Mouse (Mus musculus) liver, embryonic 14.5 days (tissue): ENCODE data around the gene Rec114. TPM values are rescaled to one million over a fixed set of nuclear protein-coding genes. Genes with fewer than 3 reads are reported as not detected.

Source experiments
- ATAC-seq: fragments of 200-750 bp; cut with Nextera tagmentation; 2 replicates; pipeline ENCODE4 v1.8.0; 2017; ENCODE audit warnings: moderate number of reproducible peaks, mild to moderate bottlenecking, moderate library complexity; ENCODE audit not compliant: insufficient read depth
- DNase-seq, 3 experiments: peaks; one replicate each; pipeline ENCODE4 v3.0.0-alpha.2; 2012 to 2013; ENCODE audit warnings: low read depth in 3 of 3, low spot score in 3 of 3
- H3K27ac ChIP-seq: fragments of 300-500 bp; sonication (generic); 2 replicates; pipeline ENCODE4 v1.5.1; 2014; ENCODE audit warnings: moderate library complexity, mild to moderate bottlenecking, control low read depth, inconsistent platforms
- H3K27me3 ChIP-seq: fragments of 300-500 bp; sonication (generic); 2 replicates; pipeline ENCODE4 v1.6.1; 2014; ENCODE audit warnings: mild to moderate bottlenecking, low read length, moderate library complexity; ENCODE audit not compliant: control insufficient read depth, insufficient read depth
- H3K36me3 ChIP-seq: fragments of 300-500 bp; sonication (generic); replicated peaks from 2 replicates; pipeline ENCODE4 v1.6.1; 2014; ENCODE audit warnings: low read depth; ENCODE audit not compliant: control insufficient read depth, insufficient read depth
- H3K4me1 ChIP-seq, 2 experiments: fragments of 200-500 bp in 1 of 2; fragments of 300-500 bp in 1 of 2; sonication (generic) in 1 of 2; replicated peaks; 2 replicates each; pipeline ENCODE4 v1.6.1; 2012 to 2014; ENCODE audit warnings: antibody characterized with exemption in 1 of 2, inconsistent platforms in 1 of 2, low read length in 1 of 2; ENCODE audit not compliant: control insufficient read depth in 2 of 2, insufficient read depth in 2 of 2
- H3K4me2 ChIP-seq: fragments of 300-500 bp; sonication (generic); 2 replicates; pipeline ENCODE4 v1.6.1; 2014; ENCODE audit warnings: low read depth, mild to moderate bottlenecking, control low read depth, moderate library complexity
- H3K4me3 ChIP-seq, 2 experiments: fragments of 200-500 bp in 1 of 2; fragments of 300-500 bp in 1 of 2; sonication (generic) in 1 of 2; 2 replicates each; pipeline ENCODE4 v1.5.1; 2012 to 2014; ENCODE audit warnings: low read depth in 2 of 2, low read length in 2 of 2, mild to moderate bottlenecking in 2 of 2, control low read depth in 1 of 2, inconsistent platforms in 1 of 2, moderate library complexity in 1 of 2; ENCODE audit not compliant: insufficient read depth in 1 of 2
- H3K9ac ChIP-seq: fragments of 300-500 bp; sonication (generic); replicated peaks from 2 replicates; pipeline ENCODE4 v1.6.1; 2014; ENCODE audit warnings: mild to moderate bottlenecking, control low read depth, moderate library complexity
- H3K9me3 ChIP-seq: fragments of 300-500 bp; sonication (generic); 2 replicates; pipeline ENCODE4 v1.6.1; 2016; ENCODE audit warnings: low read length, mixed read lengths; ENCODE audit not compliant: control insufficient read depth
- CTCF ChIP-seq: IDR thresholded peaks from 2 replicates; pipeline ENCODE4 v1.5.1; 2016; ENCODE audit warnings: antibody characterized with exemption, low read depth, control low read depth
- EP300 ChIP-seq: IDR thresholded peaks from 2 replicates; pipeline ENCODE4 v1.6.1; 2016; ENCODE audit warnings: antibody characterized with exemption, low read depth
- WGBS: fragments of 180-500 bp; shearing (Covaris S2); extraction: QIAGEN DNeasy Blood & Tissue Kit; methylation state at CpG from one replicate; pipeline ENCODE4 v1.1.7; 2014; ENCODE audit not compliant: insufficient replicate concordance; 5-methylcytosine and 5-hydroxymethylcytosine counted together
- polyA plus RNA-seq, 2 experiments: library from polyadenylated mRNA; depleted of rRNA in 1 of 2; stranded (reverse) in 1 of 2; unstranded in 1 of 2; fragments of >200 nt; fragmentation: Nextera tagmentation in 1 of 2; extraction: Ambion mirVana in 1 of 2; gene quantifications; 2 replicates each; pipeline versions ENCODE4 v1.2.1 to v1.2.3; 2012 to 2014

The Rec114 gene
- polyA plus RNA-seq, 2 experiments: 16.3 to 40.3 TPM

GRCm38 (mm10) chr9:58720167-58720566 lies 23.6 kb downstream of the Rec114 start:
- DNase-seq: no peak
- H3K9me3 ChIP-seq: no peaks in the 10 kb centered on the region
- WGBS: 24% methylated on average over 4 of the region's 4 CpGs
- ATAC-seq: no peak
- no peak overlapping the region for H3K27ac ChIP-seq
- H3K4me3 ChIP-seq: no peak overlapping the region
- H3K9ac ChIP-seq: no peak overlapping the region
- no peaks in the 10 kb centered on the region for H3K36me3 ChIP-seq
- no peak overlapping the region for H3K4me2 ChIP-seq
- H3K4me1 ChIP-seq: peaks cover 20 to 34% of the 10 kb centered on the region in 2 experiments
- TF ChIP-seq EP300: no peak
- no peak for TF ChIP-seq CTCF
- no peaks in the 10 kb centered on the region for H3K27me3 ChIP-seq

GRCm38 (mm10) chr9:58719471-58719870 lies 24.3 kb downstream of the Rec114 start:
- TF ChIP-seq EP300: no peak
- no peak for TF ChIP-seq CTCF
- Histone ChIP-seq H3K9me3 (no peaks in the 10 kb centered on the region), H3K9ac (no peak overlapping the region), H3K27ac (no peak overlapping the region), H3K4me2 (no peak overlapping the region), H3K36me3 (no peaks in the 10 kb centered on the region), H3K4me3 (no peak overlapping the region), H3K4me1 (peaks cover 20 to 34% of the 10 kb centered on the region in 2 experiments), H3K27me3 (no peaks in the 10 kb centered on the region)
- no peak for DNase-seq
- 33% methylated on average over 5 of the region's 5 CpGs for WGBS
- ATAC-seq: no peak; the same call in 1 of the 2 replicates

GRCm38 (mm10) chr9:58718964-58719363 lies 24.8 kb downstream of the Rec114 start:
- no peak overlapping the region for H3K27ac ChIP-seq
- H3K4me3 ChIP-seq: no peak overlapping the region
- no peaks in the 10 kb centered on the region for H3K9me3 ChIP-seq
- H3K27me3 ChIP-seq: no peaks in the 10 kb centered on the region
- peaks cover 20 to 34% of the 10 kb centered on the region in 2 experiments for H3K4me1 ChIP-seq
- H3K36me3 ChIP-seq: no peaks in the 10 kb centered on the region
- WGBS: 3% methylated on average over 3 of the region's 3 CpGs
- ATAC-seq: peak; percentile 83
- TF ChIP-seq CTCF: no peak
- TF ChIP-seq EP300: peak; percentile 71
- H3K9ac ChIP-seq: no peak overlapping the region
- DNase-seq: peak; percentile 23 to 41 (median 25)
- H3K4me2 ChIP-seq: peak overlapping the region; percentile 15; the same call in 1 of the 2 replicates

GRCm38 (mm10) chr9:58716886-58717285 lies 26.9 kb downstream of the Rec114 start:
- TF ChIP-seq CTCF (no peak), EP300 (no peak)
- DNase-seq: no peak
- ATAC-seq: no peak
- no peak overlapping the region for H3K4me3 ChIP-seq
- WGBS: 11% methylated on average over 2 of the region's 2 CpGs
- H3K4me1 ChIP-seq: peaks cover 20 to 34% of the 10 kb centered on the region in 2 experiments
- H3K27me3 ChIP-seq: no peaks in the 10 kb centered on the region
- H3K9me3 ChIP-seq: no peaks in the 10 kb centered on the region
- H3K9ac ChIP-seq: no peak overlapping the region
- no peaks in the 10 kb centered on the region for H3K36me3 ChIP-seq
- no peak overlapping the region for H3K4me2 ChIP-seq
- H3K27ac ChIP-seq: no peak overlapping the region

- 67% methylated on average over 7 of the region's 7 CpGs for WGBS
- H3K9ac ChIP-seq: no peak overlapping the region
- TF ChIP-seq EP300 (no peak), CTCF (no peak)
- H3K27me3 ChIP-seq: no peaks in the 10 kb centered on the region
- DNase-seq (no peak), ATAC-seq (no peak)
- H3K27ac ChIP-seq: no peak overlapping the region
- no peaks in the 10 kb centered on the region for H3K9me3 ChIP-seq
- no peak overlapping the region for H3K4me2 ChIP-seq
- no peak overlapping the region for H3K4me3 ChIP-seq
- H3K4me1 ChIP-seq: no peaks in the 10 kb centered on the region
- H3K36me3 ChIP-seq: no peaks in the 10 kb centered on the region
Measured at GRCm38 (mm10) chr9:58710642-58711041, 33.1 kb downstream of the Rec114 start.
